Mouse (Mus musculus): ENCODE measurements around the gene Map1a.

The Map1a gene

GRCm38 (mm10) chr2:121308997-121309416 is 19.6 kb downstream of the Map1a start:
- DNase-seq (ENCODE audit: low read depth in 1 of 2, low spot score in 2 of 2), result no peak

- no peak for DNase-seq (ENCODE audit: low read depth in 1 of 2, low spot score in 2 of 2)
Observed at GRCm38 (mm10) chr2:121316278-121316677, 26.9 kb downstream of the Map1a start.

- DNase-seq (ENCODE audit: low read depth in 1 of 2, low spot score in 2 of 2), result no peak
Observed at GRCm38 (mm10) chr2:121323041-121323440, 33.6 kb downstream of the Map1a start.

- DNase-seq (ENCODE audit: low read depth in 1 of 2, low spot score in 2 of 2), result no peak
Observed at GRCm38 (mm10) chr2:121323693-121324470, 34.5 kb downstream of the Map1a start.

DNA sequence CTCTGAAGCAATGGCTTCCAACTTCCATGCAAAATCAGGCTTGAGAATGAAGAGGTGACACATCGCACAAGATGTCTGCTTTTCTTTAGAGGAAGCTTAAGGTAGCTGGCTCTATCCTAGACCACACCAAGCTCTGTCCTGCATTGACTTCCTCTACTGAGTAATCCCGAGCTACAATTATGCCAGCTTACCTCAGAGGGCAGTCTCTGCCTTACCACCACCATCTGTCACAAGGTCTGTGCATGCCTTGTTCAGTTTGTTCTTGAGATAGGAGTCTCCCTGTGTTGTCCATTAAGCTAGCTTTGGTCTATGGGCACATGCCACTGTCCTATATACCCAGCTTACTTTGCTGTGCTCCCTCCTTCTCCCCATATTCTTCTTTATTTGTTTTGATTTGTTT is 40.1 kb downstream of the Map1a start:
- no peak for DNase-seq (ENCODE audit: low read depth in 1 of 2, low spot score in 2 of 2)

DNA sequence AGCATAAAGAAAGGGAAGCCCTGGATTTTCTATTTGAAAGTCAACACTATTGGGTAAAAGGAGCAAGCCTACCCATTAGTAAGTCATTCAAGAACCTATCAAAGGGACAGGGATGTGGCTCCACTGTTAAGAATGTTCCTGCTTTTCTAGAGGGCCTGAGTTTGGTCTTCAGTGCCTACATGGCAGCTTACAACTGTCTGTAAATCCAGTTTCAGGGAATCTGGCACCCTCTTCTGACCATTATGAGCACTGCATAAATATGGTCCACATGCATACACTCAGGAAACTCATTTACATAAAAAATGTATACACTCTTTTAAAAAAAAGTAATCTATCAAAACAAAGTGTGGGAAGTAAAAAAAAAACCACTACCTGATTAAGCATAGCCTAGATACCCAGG is 49.7 kb downstream of the Map1a start:
- no peak for DNase-seq (ENCODE audit: low read depth in 1 of 2, low spot score in 2 of 2)

GRCm38 (mm10) chr2:121353156-121353555 is 63.8 kb downstream of the Map1a start:
- no peak for DNase-seq (ENCODE audit: low read depth in 1 of 2, low spot score in 2 of 2)

- no peak for DNase-seq (ENCODE audit: low read depth in 1 of 2, low spot score in 2 of 2)
Observed at GRCm38 (mm10) chr2:121354378-121354777, 65.0 kb downstream of the Map1a start.

DNA sequence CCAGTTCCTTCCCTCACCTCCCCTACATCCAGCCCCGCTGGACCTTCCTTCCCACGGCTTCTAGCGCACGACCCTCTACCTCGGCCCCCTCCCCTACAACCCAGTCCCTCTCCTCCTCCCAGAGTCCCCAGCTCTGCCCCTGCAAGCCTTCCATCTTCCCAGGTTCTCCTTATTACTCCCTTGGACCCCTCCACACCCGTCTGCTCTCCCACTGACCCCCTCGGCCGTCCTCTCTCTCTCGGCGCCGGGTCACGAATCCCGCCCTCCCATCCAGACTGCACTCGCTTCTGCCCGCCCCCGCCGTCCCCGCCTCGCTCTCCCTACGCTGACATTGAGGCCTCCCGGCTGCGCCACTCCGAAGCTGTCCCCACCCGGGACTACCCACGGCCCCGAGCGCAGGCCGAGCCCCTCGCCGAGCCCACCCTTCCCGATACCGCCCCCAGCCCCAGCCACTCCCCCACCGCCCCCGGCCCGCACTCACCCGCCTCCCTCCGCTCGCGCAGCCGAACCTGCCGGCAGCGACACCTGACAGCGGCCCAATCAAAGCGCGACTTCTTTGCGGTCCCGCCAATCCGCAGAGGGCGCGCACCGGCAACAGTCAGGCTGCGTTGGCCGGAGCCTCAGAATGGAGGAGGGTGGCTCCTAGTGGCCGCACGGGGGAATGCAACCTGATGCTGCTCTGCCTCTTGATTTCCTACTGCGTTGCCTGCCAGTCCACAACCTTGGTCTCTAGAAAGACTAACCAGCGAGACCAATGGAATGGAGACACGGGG is 65.6 kb downstream of the Map1a start, which contains the start of gene Ppip5k1:
TSS of gene Ppip5k1 (minus strand) at position 577 of the 773 bp plus-strand sequence.
- peak; percentile 80 to 92 for DNase-seq (ENCODE audit: low read depth in 1 of 2, low spot score in 2 of 2)

DNA sequence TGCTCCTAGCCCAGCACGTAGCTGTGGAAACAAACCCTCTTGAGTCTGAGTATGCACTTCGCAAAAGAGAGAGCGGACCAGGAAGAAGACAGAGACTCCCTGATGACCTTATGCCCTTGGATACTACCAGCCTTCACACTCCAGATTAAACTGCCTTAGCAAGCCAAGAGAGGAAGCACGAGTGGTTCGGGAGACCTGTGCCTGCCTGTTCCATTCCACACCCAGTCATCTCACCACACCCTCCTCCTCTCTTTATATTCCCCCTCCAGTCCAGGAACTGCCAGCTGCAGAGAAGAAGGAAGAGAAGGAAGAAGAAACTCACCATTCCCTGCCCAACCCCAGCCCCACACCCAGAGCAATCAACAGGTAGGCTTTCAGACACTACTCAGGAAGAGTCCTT is 68.1 kb downstream of the Map1a start, which contains the start of gene Ckmt1:
TSS of gene Ckmt1 (plus strand) at position 221 of the 400 bp plus-strand sequence.
- no peak for DNase-seq (ENCODE audit: low read depth in 1 of 2, low spot score in 2 of 2)

- DNase-seq (ENCODE audit: low read depth in 1 of 2, low spot score in 2 of 2), result no peak
Observed at GRCm38 (mm10) chr2:121357961-121358360, 68.6 kb downstream of the Map1a start.

DNA sequence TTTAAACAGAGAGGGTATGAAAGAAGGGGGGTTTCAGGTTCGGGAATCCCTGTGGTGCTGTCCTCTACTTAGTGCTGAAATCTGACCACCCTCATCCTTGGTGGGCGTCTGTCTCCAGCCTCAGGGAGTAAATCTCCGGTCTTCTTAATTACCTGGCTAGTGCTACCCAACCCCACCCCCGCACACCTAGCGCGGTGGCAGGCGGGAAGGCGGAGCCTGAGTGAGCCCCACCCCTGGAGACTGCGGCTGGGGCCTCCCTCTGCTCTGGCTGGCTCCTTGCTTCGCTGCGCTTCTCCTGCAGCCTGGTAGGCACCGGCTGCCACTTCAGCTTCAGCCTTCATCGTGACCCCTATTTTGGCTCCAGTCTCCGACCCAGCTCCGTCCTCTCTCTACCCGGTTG is 69.0 kb downstream of the Map1a start:
- DNase-seq (ENCODE audit: low read depth in 1 of 2, low spot score in 2 of 2), result no peak

DNA sequence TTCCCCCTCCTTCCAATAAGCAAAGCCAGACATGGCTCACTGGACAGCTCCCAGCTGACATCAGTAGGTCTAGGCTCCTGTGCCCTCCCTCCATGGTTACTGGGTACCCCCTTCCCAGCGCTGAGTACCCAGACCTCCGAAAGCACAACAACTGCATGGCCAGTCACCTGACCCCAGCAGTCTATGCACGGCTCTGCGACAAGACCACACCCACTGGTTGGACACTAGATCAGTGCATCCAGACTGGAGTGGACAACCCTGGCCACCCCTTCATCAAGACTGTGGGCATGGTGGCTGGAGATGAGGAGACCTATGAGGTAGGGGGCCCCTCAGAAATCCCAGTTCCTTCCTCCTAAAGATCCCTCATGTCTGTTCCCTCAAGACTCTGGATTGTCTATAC is 70.1 kb downstream of the Map1a start:
- DNase-seq (ENCODE audit: low read depth in 1 of 2, low spot score in 2 of 2), result no peak
